Mouse (Mus musculus): Measurements from ENCODE around the gene Crtc3. TPM values are rescaled to one million over a fixed set of nuclear protein-coding genes. Genes with fewer than 3 reads are reported as not detected.

Crtc3 gene
- polyA plus RNA-seq, 2 experiments = 1.9 to 2.4 TPM

- Histone ChIP-seq H3K27me3 (ENCODE audit: control insufficient read depth, insufficient read depth, low read length) (no peaks in the 10 kb centered on the region), H3K9ac (replicated peaks) (no peak overlapping the region), H3K4me2 (ENCODE audit: low read depth) (no peak overlapping the region), H3K9me3 (ENCODE audit: control insufficient read depth, low read length) (no peaks in the 10 kb centered on the region), H3K36me3 (replicated peaks; ENCODE audit: control insufficient read depth, insufficient read depth, low read depth) (no peaks in the 10 kb centered on the region), H3K4me3 (ENCODE audit: insufficient read depth in 1 of 2, low read depth in 2 of 2, low read length in 2 of 2) (no peak overlapping the region), H3K4me1 (replicated peaks; ENCODE audit: control insufficient read depth in 2 of 2, insufficient read depth in 2 of 2, low read length in 1 of 2) (peaks cover 3 to 13% of the 10 kb centered on the region in 2 experiments), H3K27ac (no peak overlapping the region)
- ATAC-seq (ENCODE audit: insufficient read depth) (no peak), DNase-seq (ENCODE audit: low read depth in 3 of 3, low spot score in 3 of 3) (no peak)
- WGBS (ENCODE audit: insufficient replicate concordance) = 71% methylated on average over 6 of the region's 6 CpGs
- TF ChIP-seq CTCF (IDR thresholded peaks at IDR 0.05; ENCODE audit: low read depth) = no peak
- no peak for TF ChIP-seq EP300 (IDR thresholded peaks at IDR 0.05; ENCODE audit: low read depth)
Observed at GRCm38 (mm10) chr7:80691131-80691530, 2.5 kb upstream of the Crtc3 start.

- no peaks in the 10 kb centered on the region for H3K27me3 ChIP-seq (ENCODE audit: control insufficient read depth, insufficient read depth, low read length)
- peak overlapping the region; percentile 64 to 83 for H3K4me3 ChIP-seq (ENCODE audit: insufficient read depth in 1 of 2, low read depth in 2 of 2, low read length in 2 of 2)
- TF ChIP-seq EP300 (IDR thresholded peaks at IDR 0.05; ENCODE audit: low read depth) (no peak), CTCF (IDR thresholded peaks at IDR 0.05; ENCODE audit: low read depth) (no peak)
- ATAC-seq (ENCODE audit: insufficient read depth) (no peak), DNase-seq (ENCODE audit: low read depth in 3 of 3, low spot score in 3 of 3) (no peak)
- peak overlapping the region; percentile 100 for H3K4me2 ChIP-seq (ENCODE audit: low read depth)
- no peaks in the 10 kb centered on the region for H3K36me3 ChIP-seq (replicated peaks; ENCODE audit: control insufficient read depth, insufficient read depth, low read depth)
- 31% methylated on average over 10 of the region's 10 CpGs for WGBS (ENCODE audit: insufficient replicate concordance)
- no peaks in the 10 kb centered on the region for H3K9me3 ChIP-seq (ENCODE audit: control insufficient read depth, low read length)
- H3K27ac ChIP-seq = peak overlapping the region; percentile 53
- H3K9ac ChIP-seq (replicated peaks) = peak overlapping the region; percentile 79
- peaks cover 3 to 21% of the 10 kb centered on the region in 2 experiments for H3K4me1 ChIP-seq (replicated peaks; ENCODE audit: control insufficient read depth in 2 of 2, insufficient read depth in 2 of 2, low read length in 1 of 2)
Observed at GRCm38 (mm10) chr7:80689221-80689591, 529 bp upstream of the Crtc3 start.

DNA sequence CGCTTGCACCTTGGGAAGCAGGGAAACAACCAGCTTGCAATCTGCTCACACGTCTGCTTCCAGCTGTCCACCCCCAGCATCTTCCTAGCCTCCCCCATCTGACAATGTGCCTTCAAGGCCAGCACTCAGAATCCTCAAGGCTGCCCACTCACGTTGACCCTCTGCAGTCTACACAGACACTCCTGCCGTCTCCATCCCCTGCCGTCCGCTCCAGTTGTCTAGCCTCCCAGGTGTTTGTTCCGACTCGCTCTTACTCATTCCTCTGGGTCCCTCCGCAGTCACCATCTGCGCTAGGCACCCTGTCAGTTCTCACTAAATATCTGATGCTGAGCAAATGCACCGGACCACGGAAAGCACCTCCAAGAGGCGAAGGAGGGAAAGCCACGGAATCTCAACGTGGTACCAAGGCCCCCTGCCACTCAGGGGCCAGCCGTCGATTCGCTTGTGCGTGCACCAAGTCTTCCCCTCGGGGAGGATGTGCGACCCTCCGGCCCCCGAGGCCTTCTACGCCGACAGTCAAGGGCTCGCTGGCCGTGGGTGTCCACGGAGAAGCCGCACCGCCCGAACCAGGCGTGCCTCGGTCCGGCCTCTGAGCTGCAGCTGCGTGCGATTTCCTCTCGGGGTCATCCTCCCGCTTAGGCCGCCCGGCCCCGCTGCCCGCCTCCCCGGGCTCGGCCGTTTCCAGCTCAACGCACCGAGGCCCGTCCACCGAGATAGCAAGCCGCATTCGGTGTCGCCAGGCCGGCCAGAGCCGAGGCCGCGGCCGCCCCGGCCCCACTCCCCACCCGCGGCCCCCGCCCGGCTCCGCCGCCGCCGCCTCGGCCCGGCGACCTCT is 739 bp downstream of the Crtc3 start:
- TF ChIP-seq EP300 (IDR thresholded peaks at IDR 0.05; ENCODE audit: low read depth) (no peak), CTCF (IDR thresholded peaks at IDR 0.05; ENCODE audit: low read depth) (peak; percentile 35)
- H3K27me3 ChIP-seq (ENCODE audit: control insufficient read depth, insufficient read depth, low read length) = no peaks in the 10 kb centered on the region
- H3K4me3 ChIP-seq (ENCODE audit: insufficient read depth in 1 of 2, low read depth in 2 of 2, low read length in 2 of 2) = peak overlapping the region; percentile 64 to 77
- ATAC-seq (ENCODE audit: insufficient read depth) = peak; percentile 27
- H3K9me3 ChIP-seq (ENCODE audit: control insufficient read depth, low read length) = no peaks in the 10 kb centered on the region
- WGBS (ENCODE audit: insufficient replicate concordance) = 2% methylated on average over 69 of the region's 69 CpGs
- H3K9ac ChIP-seq (replicated peaks) = peak overlapping the region; percentile 79
- H3K4me2 ChIP-seq (ENCODE audit: low read depth) = peak overlapping the region; percentile 100
- no peak for DNase-seq (ENCODE audit: low read depth in 3 of 3, low spot score in 3 of 3)
- H3K27ac ChIP-seq = peak overlapping the region; percentile 5
- no peaks in the 10 kb centered on the region for H3K36me3 ChIP-seq (replicated peaks; ENCODE audit: control insufficient read depth, insufficient read depth, low read depth)
- peaks cover 3 to 21% of the 10 kb centered on the region in 2 experiments for H3K4me1 ChIP-seq (replicated peaks; ENCODE audit: control insufficient read depth in 2 of 2, insufficient read depth in 2 of 2, low read length in 1 of 2)

DNA sequence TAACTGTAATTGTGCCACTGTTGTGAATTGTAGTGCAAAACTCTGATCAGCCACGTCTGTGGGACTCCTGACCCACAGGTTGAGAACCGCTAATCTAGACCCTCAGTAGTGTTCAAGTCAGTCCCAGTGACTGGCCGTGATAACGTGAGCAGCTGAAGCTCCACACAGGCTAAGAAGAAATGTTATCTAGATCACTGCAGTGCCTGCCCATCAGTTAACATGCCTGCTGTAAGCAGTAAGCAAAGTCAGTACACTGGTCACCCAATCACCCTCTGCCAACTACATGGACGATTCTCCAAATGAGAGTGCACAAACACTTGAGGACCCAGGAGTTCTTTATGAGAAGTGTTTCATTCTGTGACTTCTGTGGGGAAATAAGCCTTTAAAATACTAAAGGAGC is 3.0 kb downstream of the Crtc3 start:
- Histone ChIP-seq H3K9ac (replicated peaks) (no peak overlapping the region), H3K4me3 (ENCODE audit: insufficient read depth in 1 of 2, low read depth in 2 of 2, low read length in 2 of 2) (no peak overlapping the region), H3K4me2 (ENCODE audit: low read depth) (no peak overlapping the region), H3K27me3 (ENCODE audit: control insufficient read depth, insufficient read depth, low read length) (no peaks in the 10 kb centered on the region), H3K27ac (no peak overlapping the region), H3K9me3 (ENCODE audit: control insufficient read depth, low read length) (no peaks in the 10 kb centered on the region), H3K4me1 (replicated peaks; ENCODE audit: control insufficient read depth in 2 of 2, insufficient read depth in 2 of 2, low read length in 1 of 2) (peaks cover 7 to 26% of the 10 kb centered on the region in 2 experiments), H3K36me3 (replicated peaks; ENCODE audit: control insufficient read depth, insufficient read depth, low read depth) (no peaks in the 10 kb centered on the region)
- 17% methylated on average over 5 of the region's 5 CpGs for WGBS (ENCODE audit: insufficient replicate concordance)
- ATAC-seq (ENCODE audit: insufficient read depth) (no peak), DNase-seq (ENCODE audit: low read depth in 3 of 3, low spot score in 3 of 3) (no peak)
- TF ChIP-seq CTCF (IDR thresholded peaks at IDR 0.05; ENCODE audit: low read depth) (no peak), EP300 (IDR thresholded peaks at IDR 0.05; ENCODE audit: low read depth) (0 out of 2 replicates have a peak, but pooled peaks have one; percentile 9)

GRCm38 (mm10) chr7:80682630-80683029 is 6.0 kb downstream of the Crtc3 start:
- DNase-seq (ENCODE audit: low read depth in 3 of 3, low spot score in 3 of 3) = no peak
- TF ChIP-seq CTCF (IDR thresholded peaks at IDR 0.05; ENCODE audit: low read depth) (no peak), EP300 (IDR thresholded peaks at IDR 0.05; ENCODE audit: low read depth) (no peak)
- Histone ChIP-seq H3K9ac (replicated peaks) (no peak overlapping the region), H3K4me2 (ENCODE audit: low read depth) (no peak overlapping the region), H3K4me3 (ENCODE audit: insufficient read depth in 1 of 2, low read depth in 2 of 2, low read length in 2 of 2) (no peak overlapping the region), H3K4me1 (replicated peaks; ENCODE audit: control insufficient read depth in 2 of 2, insufficient read depth in 2 of 2, low read length in 1 of 2) (peaks cover 4 to 19% of the 10 kb centered on the region in 2 experiments), H3K27ac (no peak overlapping the region), H3K27me3 (ENCODE audit: control insufficient read depth, insufficient read depth, low read length) (no peaks in the 10 kb centered on the region), H3K36me3 (replicated peaks; ENCODE audit: control insufficient read depth, insufficient read depth, low read depth) (no peaks in the 10 kb centered on the region), H3K9me3 (ENCODE audit: control insufficient read depth, low read length) (no peaks in the 10 kb centered on the region)
- 13% methylated on average over 1 of the region's 1 CpGs for WGBS (ENCODE audit: insufficient replicate concordance)
- no peak for ATAC-seq (ENCODE audit: insufficient read depth)
